Mouse (Mus musculus): ENCODE results near the gene Cilp. TPM values are rescaled to one million over a fixed set of nuclear protein-coding genes. Genes with fewer than 3 reads are reported as not detected.

The Cilp gene
- polyA plus RNA-seq, 1 experiment, result 6.1 TPM

- Histone ChIP-seq H3K4me3 (replicated peaks; ENCODE audit: extremely low read depth, low read depth, low read length) (no peak overlapping the region), H3K4me1 (ENCODE audit: control insufficient read depth, insufficient read depth, low read length) (peaks cover 8% of the 10 kb centered on the region)
- TF ChIP-seq CTCF (IDR thresholded peaks at IDR 0.05; ENCODE audit: insufficient read depth, low read length) (no peak), POLR2A (IDR thresholded peaks at IDR 0.05; ENCODE audit: borderline replicate concordance, extremely low read depth, low read depth, low read length) (no peak)
- WGBS, result 89% methylated on average over 4 of the region's 4 CpGs
- no peak for DNase-seq
Measured at GRCm38 (mm10) chr9:65302327-65302983, 37.5 kb downstream of the Cilp start.

- TF ChIP-seq POLR2A (IDR thresholded peaks at IDR 0.05; ENCODE audit: borderline replicate concordance, extremely low read depth, low read depth, low read length) (no peak), CTCF (IDR thresholded peaks at IDR 0.05; ENCODE audit: insufficient read depth, low read length) (no peak)
- 55% methylated on average over 4 of the region's 4 CpGs for WGBS
- Histone ChIP-seq H3K4me1 (ENCODE audit: control insufficient read depth, insufficient read depth, low read length) (peaks cover 8% of the 10 kb centered on the region), H3K4me3 (replicated peaks; ENCODE audit: extremely low read depth, low read depth, low read length) (no peak overlapping the region)
- DNase-seq, result no peak
Measured at GRCm38 (mm10) chr9:65303586-65303985, 38.6 kb downstream of the Cilp start.

GRCm38 (mm10) chr9:65304300-65304699 is 39.3 kb downstream of the Cilp start:
- TF ChIP-seq CTCF (IDR thresholded peaks at IDR 0.05; ENCODE audit: insufficient read depth, low read length) (no peak), POLR2A (IDR thresholded peaks at IDR 0.05; ENCODE audit: borderline replicate concordance, extremely low read depth, low read depth, low read length) (no peak)
- Histone ChIP-seq H3K4me1 (ENCODE audit: control insufficient read depth, insufficient read depth, low read length) (peaks cover 6% of the 10 kb centered on the region), H3K4me3 (replicated peaks; ENCODE audit: extremely low read depth, low read depth, low read length) (no peak overlapping the region)
- DNase-seq, result no peak
- 56% methylated on average over 4 of the region's 4 CpGs for WGBS

- WGBS, result 77% methylated on average over 2 of the region's 2 CpGs
- DNase-seq, result no peak
- peaks cover 6% of the 10 kb centered on the region for H3K4me1 ChIP-seq (ENCODE audit: control insufficient read depth, insufficient read depth, low read length)
- no peak for TF ChIP-seq CTCF (IDR thresholded peaks at IDR 0.05; ENCODE audit: insufficient read depth, low read length)
- no peak for TF ChIP-seq POLR2A (IDR thresholded peaks at IDR 0.05; ENCODE audit: borderline replicate concordance, extremely low read depth, low read depth, low read length)
- no peak overlapping the region for H3K4me3 ChIP-seq (replicated peaks; ENCODE audit: extremely low read depth, low read depth, low read length)
Measured at GRCm38 (mm10) chr9:65306672-65307071, 41.7 kb downstream of the Cilp start.

GRCm38 (mm10) chr9:65308011-65308410 is 43.0 kb downstream of the Cilp start:
- no peak for TF ChIP-seq POLR2A (IDR thresholded peaks at IDR 0.05; ENCODE audit: borderline replicate concordance, extremely low read depth, low read depth, low read length)
- no peak for TF ChIP-seq CTCF (IDR thresholded peaks at IDR 0.05; ENCODE audit: insufficient read depth, low read length)
- 72% methylated on average over 1 of the region's 1 CpGs for WGBS

GRCm38 (mm10) chr9:65312669-65313357 is 47.8 kb downstream of the Cilp start:
- no peaks in the 10 kb centered on the region for H3K4me1 ChIP-seq (ENCODE audit: control insufficient read depth, insufficient read depth, low read length)
- no peak overlapping the region for H3K4me3 ChIP-seq (replicated peaks; ENCODE audit: extremely low read depth, low read depth, low read length)
- WGBS, result 97% methylated on average over 4 of the region's 4 CpGs
- DNase-seq, result no peak
- TF ChIP-seq POLR2A (IDR thresholded peaks at IDR 0.05; ENCODE audit: borderline replicate concordance, extremely low read depth, low read depth, low read length) (no peak), CTCF (IDR thresholded peaks at IDR 0.05; ENCODE audit: insufficient read depth, low read length) (no peak)

More at GRCm38 (mm10) chr9:65308011-65308410, 43.0 kb downstream of the Cilp start:
- Histone ChIP-seq H3K4me3 (replicated peaks; ENCODE audit: extremely low read depth, low read depth, low read length) (no peak overlapping the region), H3K4me1 (ENCODE audit: control insufficient read depth, insufficient read depth, low read length) (peaks cover 6% of the 10 kb centered on the region)
- no peak for DNase-seq

- no peak for TF ChIP-seq CTCF (IDR thresholded peaks at IDR 0.05; ENCODE audit: insufficient read depth, low read length)
- TF ChIP-seq POLR2A (IDR thresholded peaks at IDR 0.05; ENCODE audit: borderline replicate concordance, extremely low read depth, low read depth, low read length), result no peak
- no peak for DNase-seq
- 97% methylated on average over 1 of the region's 1 CpGs for WGBS
- H3K4me1 ChIP-seq (ENCODE audit: control insufficient read depth, insufficient read depth, low read length), result no peaks in the 10 kb centered on the region
- H3K4me3 ChIP-seq (replicated peaks; ENCODE audit: extremely low read depth, low read depth, low read length), result no peak overlapping the region
Measured at GRCm38 (mm10) chr9:65313846-65314245, 48.9 kb downstream of the Cilp start.

GRCm38 (mm10) chr9:65322255-65322900 is 57.4 kb downstream of the Cilp start:
- TF ChIP-seq CTCF (IDR thresholded peaks at IDR 0.05; ENCODE audit: insufficient read depth, low read length) (no peak), POLR2A (IDR thresholded peaks at IDR 0.05; ENCODE audit: borderline replicate concordance, extremely low read depth, low read depth, low read length) (no peak)
- peaks cover 3% of the 10 kb centered on the region; the same call in 1 of the 2 replicates for H3K4me1 ChIP-seq (ENCODE audit: control insufficient read depth, insufficient read depth, low read length)
- DNase-seq, result peak; percentile 13
- H3K4me3 ChIP-seq (replicated peaks; ENCODE audit: extremely low read depth, low read depth, low read length), result no peak overlapping the region
- WGBS, result 60% methylated on average over 11 of the region's 11 CpGs

- H3K4me1 ChIP-seq (ENCODE audit: control insufficient read depth, insufficient read depth, low read length), result peaks cover 3% of the 10 kb centered on the region; the same call in 1 of the 2 replicates
- no peak for DNase-seq
- TF ChIP-seq CTCF (IDR thresholded peaks at IDR 0.05; ENCODE audit: insufficient read depth, low read length) (no peak), POLR2A (IDR thresholded peaks at IDR 0.05; ENCODE audit: borderline replicate concordance, extremely low read depth, low read depth, low read length) (no peak)
Measured at GRCm38 (mm10) chr9:65325971-65326370, 61.0 kb downstream of the Cilp start.

More at GRCm38 (mm10) chr9:65325971-65326370, 61.0 kb downstream of the Cilp start:
- no peak overlapping the region for H3K4me3 ChIP-seq (replicated peaks; ENCODE audit: extremely low read depth, low read depth, low read length)

All from lung, adult 2 months (tissue).